Mouse (Mus musculus) midbrain, embryonic 11.5 days (tissue): ENCODE results near the gene Ndufa4l2. TPM values are rescaled to one million over a fixed set of nuclear protein-coding genes. Genes with fewer than 3 reads are reported as not detected.

ENCODE experiments used
- polyA plus RNA-seq: library from polyadenylated mRNA; unstranded; fragments of >200 nt; fragmentation: Nextera tagmentation; extraction: Ambion mirVana; gene quantifications from 2 replicates; pipeline ENCODE4 v1.2.1, GENCODE M21; 2014

Ndufa4l2 gene
- polyA plus RNA-seq, 1 experiment from 2014 or later = 3.6 TPM

Other genes with a start within 250 kb of the Ndufa4l2 start
- 196 and 206 TPM in 2 replicates for gene Dctn2, start 248.6 kb upstream of the Ndufa4l2 start, polyA plus RNA-seq
- gene Mbd6, start 225.9 kb upstream of the Ndufa4l2 start, polyA plus RNA-seq = 12.3 and 16.3 TPM in 2 replicates
- 185 and 187 TPM in 2 replicates for gene Mars, start 203.2 kb upstream of the Ndufa4l2 start, polyA plus RNA-seq
- gene Arhgap9, start 193.0 kb upstream of the Ndufa4l2 start, polyA plus RNA-seq = 1.1 and 1.4 TPM in 2 replicates
- 3.1 and 4.1 TPM in 2 replicates for gene Gli1, start 173.0 kb upstream of the Ndufa4l2 start, polyA plus RNA-seq
- gene Inhbe, start 160.6 kb upstream of the Ndufa4l2 start, polyA plus RNA-seq = not detected in 2 replicates
- not detected in 2 replicates for gene Inhbc, start 144.5 kb upstream of the Ndufa4l2 start, polyA plus RNA-seq
- 27.0 and 27.7 TPM in 2 replicates for gene R3hdm2, start 134.6 kb upstream of the Ndufa4l2 start, polyA plus RNA-seq
- 0.10 and 0.14 TPM in 2 replicates for gene Stac3, start 13.3 kb upstream of the Ndufa4l2 start, polyA plus RNA-seq
- 68.8 and 74.8 TPM in 2 replicates for gene Shmt2, start 7.5 kb downstream of the Ndufa4l2 start, polyA plus RNA-seq
- gene Nxph4, start 19.6 kb downstream of the Ndufa4l2 start, polyA plus RNA-seq = 19.5 and 23.6 TPM in 2 replicates
- gene Lrp1, start 106.2 kb downstream of the Ndufa4l2 start, polyA plus RNA-seq = 52.2 and 58.8 TPM in 2 replicates
- gene Stat6, start 128.0 kb downstream of the Ndufa4l2 start, polyA plus RNA-seq = 5.7 and 6.9 TPM in 2 replicates
- 10.0 and 10.9 TPM in 2 replicates for gene Nemp1, start 151.9 kb downstream of the Ndufa4l2 start, polyA plus RNA-seq
- gene Nab2, start 153.6 kb downstream of the Ndufa4l2 start, polyA plus RNA-seq = 2.1 and 2.2 TPM in 2 replicates
- 0.41 and 0.46 TPM in 2 replicates for gene Myo1a, start 190.2 kb downstream of the Ndufa4l2 start, polyA plus RNA-seq
- not detected in 2 replicates for gene Tac2, start 209.5 kb downstream of the Ndufa4l2 start, polyA plus RNA-seq
- gene Zbtb39, start 224.6 kb downstream of the Ndufa4l2 start, polyA plus RNA-seq = 7.5 and 7.6 TPM in 2 replicates
- 0.21 and 0.30 TPM in 2 replicates for gene Gpr182, start 236.8 kb downstream of the Ndufa4l2 start, polyA plus RNA-seq
- not detected in 2 replicates for gene Rdh1, start 244.8 kb downstream of the Ndufa4l2 start, polyA plus RNA-seq
- gene Rdh16f1, start 244.8 kb downstream of the Ndufa4l2 start, polyA plus RNA-seq = not detected in 2 replicates